Mouse (Mus musculus) lung, embryonic 15.5 days (tissue): ENCODE data around the gene Myh7b. TPM values are rescaled to one million over a fixed set of nuclear protein-coding genes. Genes with fewer than 3 reads are reported as not detected.

Experiments
- ATAC-seq: fragments of 200-750 bp; cut with Nextera tagmentation; 2 replicates; pipeline ENCODE4 v1.8.0; 2017; ENCODE audit warnings: moderate number of reproducible peaks, borderline replicate concordance; ENCODE audit not compliant: low FRiP score, low TSS enrichment; ENCODE audit errors: extremely low read depth
- H3K27ac ChIP-seq: fragments of 300-500 bp; sonication (generic); 2 replicates; pipeline ENCODE4 v1.5.1; 2015; ENCODE audit warnings: moderate library complexity, mild to moderate bottlenecking, inconsistent platforms
- H3K27me3 ChIP-seq: fragments of 300-500 bp; sonication (generic); 2 replicates; pipeline ENCODE4 v1.6.1; 2015; ENCODE audit warnings: inconsistent platforms
- H3K36me3 ChIP-seq: fragments of 300-500 bp; sonication (generic); 2 replicates; pipeline ENCODE4 v1.6.1; 2015; ENCODE audit warnings: inconsistent platforms
- H3K4me1 ChIP-seq: fragments of 300-500 bp; sonication (generic); 2 replicates; pipeline ENCODE4 v1.6.1; 2015; ENCODE audit warnings: inconsistent platforms
- H3K4me2 ChIP-seq: fragments of 300-500 bp; sonication (generic); 2 replicates; pipeline ENCODE4 v1.6.1; 2015; ENCODE audit warnings: inconsistent platforms, mild to moderate bottlenecking, moderate library complexity
- H3K4me3 ChIP-seq: fragments of 300-500 bp; sonication (generic); 2 replicates; pipeline ENCODE4 v1.5.1; 2015; ENCODE audit warnings: mild to moderate bottlenecking, inconsistent platforms
- H3K9ac ChIP-seq: fragments of 300-500 bp; sonication (generic); 2 replicates; pipeline ENCODE4 v1.6.1; 2015; ENCODE audit warnings: inconsistent platforms
- H3K9me3 ChIP-seq: fragments of 300-500 bp; sonication (generic); 2 replicates; pipeline ENCODE4 v1.6.1; 2016; ENCODE audit warnings: inconsistent platforms
- WGBS: fragments of 180-500 bp; shearing (Covaris S2); methylation state at CpG from one replicate; pipeline ENCODE4 v1.1.7; 2015; 5-methylcytosine and 5-hydroxymethylcytosine counted together
- polyA plus RNA-seq: library from polyadenylated mRNA; unstranded; fragments of >200 nt; fragmentation: Nextera tagmentation; extraction: Ambion mirVana; gene quantifications from 2 replicates; pipeline ENCODE4 v1.2.1, GENCODE M21; 2015

Gene Myh7b
- polyA plus RNA-seq, result 0.85 and 1.1 TPM in 2 replicates

GRCm38 (mm10) chr2:155610978-155611377 is at the start of gene Myh7b:
Gene Myh7b, plus strand, starts transcription at chr2:155611212.
- WGBS, result 33% methylated on average over 4 of the region's 4 CpGs
- Histone ChIP-seq H3K9ac (no peak within 1 kb of the TSS), H3K9me3 (no peaks in the 10 kb centered on the region), H3K4me1 (peaks cover 9% of the 10 kb centered on the region; the same call in 1 of the 2 replicates), H3K4me2 (no peak within 1 kb of the TSS), H3K27ac (no peak within 1 kb of the TSS), H3K4me3 (no peak within 1 kb of the TSS), H3K27me3 (peaks cover 6% of the 10 kb centered on the region; the same call in 1 of the 2 replicates), H3K36me3 (no peaks in the 10 kb centered on the region)
- no peak for ATAC-seq

DNA sequence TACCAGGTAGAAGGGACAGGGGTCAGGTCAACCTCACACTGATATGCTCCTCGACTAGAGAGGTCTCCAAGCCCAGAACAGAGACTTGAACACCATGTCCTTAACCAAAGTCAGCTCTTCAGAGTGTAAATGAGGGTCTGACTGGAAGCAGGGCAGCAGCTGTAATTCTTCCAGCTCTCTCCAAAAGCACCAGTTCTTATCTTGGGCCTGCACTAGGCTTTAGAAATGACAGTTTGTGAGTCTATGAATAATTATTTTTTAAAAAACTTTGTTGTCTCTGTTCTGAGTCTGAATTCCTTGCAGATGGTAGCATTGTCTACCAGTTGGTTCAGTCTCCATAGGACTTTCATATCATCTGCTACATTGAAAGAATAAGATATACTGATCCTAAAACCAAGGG is 48.8 kb upstream of the Myh7b start:
- ATAC-seq, result no peak
- no peak overlapping the region for H3K9ac ChIP-seq
- no peak overlapping the region for H3K4me3 ChIP-seq
- H3K4me1 ChIP-seq, result no peaks in the 10 kb centered on the region
- no peaks in the 10 kb centered on the region for H3K27me3 ChIP-seq
- no peak overlapping the region for H3K27ac ChIP-seq
- WGBS, result 25% methylated on average over 1 of the region's 1 CpGs
- H3K4me2 ChIP-seq, result no peak overlapping the region
- no peaks in the 10 kb centered on the region for H3K36me3 ChIP-seq
- H3K9me3 ChIP-seq, result no peaks in the 10 kb centered on the region

DNA sequence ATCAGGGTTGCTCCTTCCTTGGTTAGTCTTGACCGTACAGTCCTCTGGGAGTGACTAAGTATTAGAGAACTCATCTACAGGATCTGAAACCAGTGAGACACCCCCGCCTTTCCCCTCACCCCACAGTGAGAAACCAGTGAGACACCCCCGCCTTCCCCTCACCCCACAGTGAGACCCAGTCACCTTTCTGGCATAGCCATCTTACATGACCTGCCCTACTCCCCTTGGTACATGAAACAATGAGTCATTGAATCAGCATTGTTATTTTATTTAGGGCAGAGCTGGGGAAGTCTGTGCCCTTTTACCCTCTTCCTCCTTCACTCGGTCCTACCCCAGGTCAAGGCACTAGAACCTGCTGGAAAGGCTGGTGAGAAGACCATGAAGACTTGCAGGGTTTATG is 48.1 kb upstream of the Myh7b start:
- Histone ChIP-seq H3K36me3 (no peaks in the 10 kb centered on the region), H3K4me3 (no peak overlapping the region), H3K4me2 (no peak overlapping the region), H3K9ac (no peak overlapping the region), H3K27ac (no peak overlapping the region), H3K4me1 (no peaks in the 10 kb centered on the region), H3K27me3 (no peaks in the 10 kb centered on the region), H3K9me3 (no peaks in the 10 kb centered on the region)
- ATAC-seq, result no peak
- WGBS, result 67% methylated on average over 4 of the region's 4 CpGs

- Histone ChIP-seq H3K36me3 (no peaks in the 10 kb centered on the region), H3K9me3 (no peaks in the 10 kb centered on the region), H3K4me3 (no peak overlapping the region), H3K9ac (no peak overlapping the region), H3K4me2 (no peak overlapping the region), H3K27ac (no peak overlapping the region), H3K27me3 (no peaks in the 10 kb centered on the region), H3K4me1 (no peaks in the 10 kb centered on the region)
- no peak for ATAC-seq
- 78% methylated on average over 5 of the region's 5 CpGs for WGBS
Observed at GRCm38 (mm10) chr2:155567751-155568150, 43.3 kb upstream of the Myh7b start.

GRCm38 (mm10) chr2:155569223-155569807 is 41.7 kb upstream of the Myh7b start:
- no peaks in the 10 kb centered on the region for H3K4me1 ChIP-seq
- H3K27me3 ChIP-seq, result no peaks in the 10 kb centered on the region
- H3K9me3 ChIP-seq, result no peaks in the 10 kb centered on the region
- no peak for ATAC-seq
- no peak overlapping the region for H3K4me2 ChIP-seq
- no peaks in the 10 kb centered on the region for H3K36me3 ChIP-seq
- no peak overlapping the region for H3K27ac ChIP-seq
- no peak overlapping the region for H3K4me3 ChIP-seq
- 51% methylated on average over 3 of the region's 3 CpGs for WGBS
- H3K9ac ChIP-seq, result no peak overlapping the region

- Histone ChIP-seq H3K9me3 (no peaks in the 10 kb centered on the region), H3K9ac (no peak overlapping the region), H3K27ac (no peak overlapping the region), H3K36me3 (no peaks in the 10 kb centered on the region), H3K27me3 (no peaks in the 10 kb centered on the region), H3K4me2 (no peak overlapping the region), H3K4me3 (no peak overlapping the region), H3K4me1 (no peaks in the 10 kb centered on the region)
- no peak for ATAC-seq
- WGBS, result 57% methylated on average over 9 of the region's 9 CpGs
Observed at GRCm38 (mm10) chr2:155573001-155573400, 38.0 kb upstream of the Myh7b start.

DNA sequence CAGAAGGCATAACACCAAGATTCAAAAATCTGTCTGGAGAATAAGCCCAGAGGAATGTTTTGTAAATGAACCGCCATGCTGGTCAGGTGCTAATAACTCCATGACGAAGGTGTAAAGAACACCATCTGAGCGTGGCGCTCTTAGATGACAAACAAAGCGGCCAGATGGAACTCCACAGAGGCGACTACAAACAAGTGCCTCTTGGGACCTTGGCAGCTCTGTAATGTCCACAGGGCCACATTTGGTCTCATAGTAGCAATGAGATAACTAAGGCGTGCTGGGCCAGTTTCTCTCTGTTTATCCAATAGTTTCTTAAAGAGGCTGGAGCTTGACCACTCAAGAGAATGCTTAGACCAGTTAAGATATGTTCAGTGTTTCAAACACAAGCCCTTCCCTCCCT is 37.0 kb upstream of the Myh7b start:
- no peak overlapping the region for H3K27ac ChIP-seq
- no peaks in the 10 kb centered on the region for H3K27me3 ChIP-seq
- no peak overlapping the region for H3K4me3 ChIP-seq
- no peaks in the 10 kb centered on the region for H3K36me3 ChIP-seq
- no peak overlapping the region for H3K9ac ChIP-seq
- no peak for ATAC-seq
- no peak overlapping the region for H3K4me2 ChIP-seq
- no peaks in the 10 kb centered on the region for H3K9me3 ChIP-seq
- WGBS, result 83% methylated on average over 7 of the region's 7 CpGs
- H3K4me1 ChIP-seq, result no peaks in the 10 kb centered on the region

DNA sequence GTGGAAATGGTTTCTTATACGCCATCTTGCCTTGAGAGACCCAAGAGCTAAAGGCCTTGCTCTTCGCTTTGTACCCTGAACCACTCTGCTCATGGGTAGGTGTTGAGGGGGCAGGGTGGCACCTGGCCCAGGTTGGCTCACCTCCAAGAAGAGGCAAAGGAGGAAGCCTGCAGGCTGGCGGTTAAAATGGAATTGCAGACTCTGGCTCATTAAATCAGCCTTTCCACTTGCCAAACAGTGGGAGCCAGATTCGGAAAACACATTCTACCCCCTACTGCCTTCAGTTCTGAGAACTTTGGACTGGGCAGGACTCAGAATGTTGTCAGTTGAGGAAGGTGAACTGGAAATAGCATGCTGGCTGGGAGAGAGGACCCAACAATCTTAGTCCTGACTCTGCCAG is 36.3 kb upstream of the Myh7b start:
- Histone ChIP-seq H3K27ac (no peak overlapping the region), H3K36me3 (no peaks in the 10 kb centered on the region), H3K9me3 (no peaks in the 10 kb centered on the region), H3K4me3 (no peak overlapping the region), H3K4me1 (no peaks in the 10 kb centered on the region), H3K4me2 (no peak overlapping the region), H3K27me3 (no peaks in the 10 kb centered on the region), H3K9ac (no peak overlapping the region)
- 85% methylated on average over 4 of the region's 4 CpGs for WGBS
- ATAC-seq, result no peak

GRCm38 (mm10) chr2:155576656-155577055 is 34.4 kb upstream of the Myh7b start:
- Histone ChIP-seq H3K4me1 (no peaks in the 10 kb centered on the region), H3K27me3 (no peaks in the 10 kb centered on the region), H3K9ac (no peak overlapping the region), H3K4me3 (no peak overlapping the region), H3K36me3 (no peaks in the 10 kb centered on the region), H3K9me3 (no peaks in the 10 kb centered on the region), H3K4me2 (no peak overlapping the region), H3K27ac (no peak overlapping the region)
- no peak for ATAC-seq
- WGBS, result 56% methylated on average over 9 of the region's 9 CpGs

DNA sequence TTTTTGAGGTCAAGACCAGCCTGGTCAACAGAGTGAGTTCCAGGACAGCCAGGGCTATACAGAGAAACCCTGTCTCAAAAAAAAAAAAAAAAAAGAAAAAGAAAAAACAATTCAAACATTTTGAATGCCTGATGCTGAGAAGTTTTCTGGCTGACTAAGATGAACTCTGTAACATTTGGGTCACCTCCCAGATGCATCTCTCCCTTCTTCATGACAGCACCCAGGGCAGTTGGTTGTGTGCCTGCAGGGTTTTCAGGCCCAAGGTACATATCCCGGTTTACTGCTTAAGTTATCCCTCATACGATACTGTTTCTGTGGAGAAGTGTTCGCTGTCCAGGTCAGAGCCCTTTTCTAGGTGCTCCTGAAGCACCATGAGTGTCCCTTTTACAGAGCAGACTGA is 30.7 kb upstream of the Myh7b start:
- no peak overlapping the region for H3K9ac ChIP-seq
- 85% methylated on average over 3 of the region's 3 CpGs for WGBS
- H3K4me1 ChIP-seq, result 0 out of 2 replicates have a peak, but pooled peaks cover 4% of the 10 kb centered on the region
- no peak overlapping the region for H3K4me2 ChIP-seq
- H3K36me3 ChIP-seq, result no peaks in the 10 kb centered on the region
- ATAC-seq, result no peak
- no peak overlapping the region for H3K27ac ChIP-seq
- H3K4me3 ChIP-seq, result no peak overlapping the region
- H3K9me3 ChIP-seq, result no peaks in the 10 kb centered on the region
- H3K27me3 ChIP-seq, result no peaks in the 10 kb centered on the region

DNA sequence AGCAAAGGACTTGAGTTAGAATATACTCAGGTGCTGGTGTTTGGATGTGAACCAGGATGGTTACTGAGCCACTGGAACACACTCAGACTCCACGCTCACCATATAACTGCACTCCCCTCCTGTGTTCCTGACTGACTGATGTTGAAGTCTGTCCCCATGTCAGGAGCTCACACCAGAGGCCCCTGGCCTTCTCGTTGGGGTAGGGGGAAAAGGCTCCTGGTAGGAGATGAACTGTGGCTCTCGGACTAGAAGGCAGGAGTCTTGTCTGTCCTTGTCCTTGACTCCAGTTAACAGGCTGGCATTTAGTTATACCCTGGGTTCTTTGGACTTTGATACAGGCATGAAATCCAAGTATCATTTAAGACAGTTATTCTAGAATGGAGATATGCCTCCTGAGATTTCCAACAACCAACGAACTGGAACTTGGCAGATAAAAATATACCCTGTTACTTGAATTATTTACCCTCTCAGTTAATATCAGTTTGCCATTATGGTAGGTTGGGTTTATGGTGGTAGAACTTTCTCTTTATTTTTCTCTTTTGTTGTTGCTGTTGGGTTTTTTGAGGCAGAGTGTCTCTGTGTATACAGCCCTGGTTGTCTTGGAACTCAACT is 28.5 kb upstream of the Myh7b start:
- Histone ChIP-seq H3K4me1 (0 out of 2 replicates have a peak, but pooled peaks cover 7% of the 10 kb centered on the region), H3K4me3 (no peak overlapping the region), H3K36me3 (no peaks in the 10 kb centered on the region), H3K27ac (no peak overlapping the region), H3K9ac (no peak overlapping the region), H3K27me3 (no peaks in the 10 kb centered on the region), H3K9me3 (no peaks in the 10 kb centered on the region), H3K4me2 (no peak overlapping the region)
- 77% methylated on average over 4 of the region's 4 CpGs for WGBS
- ATAC-seq, result no peak

DNA sequence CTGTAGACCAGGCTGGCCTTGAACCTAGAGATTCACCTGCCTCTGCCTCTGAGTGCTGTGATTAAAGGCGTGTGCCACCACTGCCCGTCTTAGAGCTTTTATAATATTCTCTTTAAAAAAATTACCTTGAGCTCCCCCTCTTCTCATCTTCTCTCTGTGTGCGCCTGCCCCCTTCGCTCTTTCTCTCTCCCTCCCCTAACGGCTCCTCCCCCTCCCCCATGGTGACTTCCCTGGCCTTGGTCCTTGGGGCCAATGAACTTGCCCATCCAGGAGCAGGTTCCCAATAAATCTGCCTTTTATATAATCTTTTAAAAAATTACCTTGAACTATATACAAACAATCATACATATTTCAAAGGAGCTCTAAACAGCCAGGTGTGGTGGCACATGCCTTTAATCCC is 28.0 kb upstream of the Myh7b start:
- Histone ChIP-seq H3K9ac (no peak overlapping the region), H3K4me2 (no peak overlapping the region), H3K27ac (no peak overlapping the region), H3K36me3 (no peaks in the 10 kb centered on the region), H3K9me3 (no peaks in the 10 kb centered on the region), H3K4me1 (0 out of 2 replicates have a peak, but pooled peaks cover 7% of the 10 kb centered on the region), H3K27me3 (no peaks in the 10 kb centered on the region), H3K4me3 (no peak overlapping the region)
- no peak for ATAC-seq
- WGBS, result 79% methylated on average over 5 of the region's 5 CpGs
